Mouse (Mus musculus) lung, postnatal 0 days (tissue): ENCODE results near the gene Extl2.

Experiments
- CTCF ChIP-seq: IDR thresholded peaks from 2 replicates; pipeline ENCODE4 v1.5.1; 2016; ENCODE audit warnings: antibody characterized with exemption, mild to moderate bottlenecking
- EP300 ChIP-seq: IDR thresholded peaks from 2 replicates; pipeline ENCODE4 v1.6.1; 2016; ENCODE audit warnings: antibody characterized with exemption, mild to moderate bottlenecking, control low read depth

- no peak for TF ChIP-seq EP300
- TF ChIP-seq CTCF = no peak
Observed at GRCm38 (mm10) chr3:115992103-115992502, 15.2 kb upstream of the Extl2 start.
